ENCODE assay signal across 24 mouse cellular contexts in genomic region chr9:119146098-119146770, GRCm38 (mm10). TPM values are rescaled to one million over a fixed set of nuclear protein-coding genes. Genes with fewer than 3 reads are reported as not detected.
"Had no signal": no experiment of that assay in that cellular context is flagged by ENCODE, and none has a peak within 500 bp of the region (broad histone marks: within the 10 kb centered on the region; RNA-seq: fewer than 3 reads in every experiment).

No protein-coding gene starts in this region.

- H3K4me3 ChIP-seq: lung, embryonic 15.5 days; megakaryocyte, embryonic 14.5 days; midbrain, embryonic 12.5 days; neural tube, embryonic 12.5 days; stomach, embryonic 15.5 days had no signal

- ATAC-seq: lung, postnatal 0 days had no signal

- DNase-seq: lung, adult 2 months; lung, postnatal 14 days; lung, postnatal 36 days; right cerebral cortex, postnatal 14 days; thymus, adult 18-20 months; thymus, postnatal 14 days; thymus, postnatal 36 days had no signal

- H3K4me1 ChIP-seq: lung, embryonic 15.5 days; megakaryocyte, embryonic 14.5 days; midbrain, embryonic 12.5 days; stomach, embryonic 15.5 days had no signal

- H3K9ac ChIP-seq: liver, embryonic 14.5 days; lung, embryonic 15.5 days; midbrain, embryonic 12.5 days; neural tube, embryonic 12.5 days; stomach, embryonic 15.5 days had no signal

- H3K9me3 ChIP-seq: lung, embryonic 15.5 days; megakaryocyte, embryonic 14.5 days; midbrain, embryonic 12.5 days; neural tube, embryonic 12.5 days; stomach, embryonic 15.5 days had no signal

- H3K4me2 ChIP-seq: lung, embryonic 15.5 days; midbrain, embryonic 12.5 days; neural tube, embryonic 12.5 days; stomach, embryonic 15.5 days had no signal

- H3K27ac ChIP-seq: liver, embryonic 14.5 days; lung, embryonic 15.5 days; macrophage; midbrain, embryonic 12.5 days; neural tube, embryonic 12.5 days; stomach, embryonic 15.5 days; stomach, postnatal 0 days had no signal

- H3K27me3 ChIP-seq: lung, embryonic 15.5 days; neural tube, embryonic 12.5 days; stomach, embryonic 15.5 days had no signal

- H3K36me3 ChIP-seq: lung, embryonic 15.5 days; midbrain, embryonic 12.5 days; neural tube, embryonic 12.5 days; stomach, embryonic 15.5 days had no signal

RNA-seq across cellular contexts. Expression of gene Acaa1b, which starts 10.7 kb away (rescaled TPM):
- total RNA-seq: monocyte, adult 5-6 weeks; neutrophil, adult 5-6 weeks had no signal
- polyA plus RNA-seq: macrophage had no signal

RNA-seq across cellular contexts. Expression of gene Gm47289, which starts 12.7 kb away (rescaled TPM):
- total RNA-seq: megakaryocyte progenitor cell, adult 5-6 weeks; midbrain, postnatal 0 days; monocyte, adult 5-6 weeks; neutrophil, adult 5-6 weeks had no signal
- polyA plus RNA-seq: liver, embryonic 14.5 days; lung, adult 2 months; lung, embryonic 15.5 days; lung, postnatal 0 days; macrophage; midbrain, embryonic 12.5 days; midbrain, postnatal 0 days; neural tube, embryonic 12.5 days; neural tube, embryonic 14.5 days; spleen, adult 2 months; stomach, embryonic 15.5 days; stomach, postnatal 0 days; testis, adult 2 months; thymus, postnatal 0 days had no signal

RNA-seq across cellular contexts. Expression of gene Dlec1, which starts 44.0 kb away (rescaled TPM):
- total RNA-seq: monocyte, adult 5-6 weeks; neutrophil, adult 5-6 weeks had no signal
